Mouse (Mus musculus) WW6 (cell line): Measurements from ENCODE around the gene Agbl4.

Experiments used
- DNase-seq: peaks from one replicate; pipeline ENCODE4 v3.0.0-alpha.2; 2013; ENCODE audit warnings: low read depth, low spot score

Agbl4 gene

GRCm38 (mm10) chr4:111583562-111584237, 1186.2 kb downstream of the Agbl4 start:
- no peak for DNase-seq

GRCm38 (mm10) chr4:111584286-111584685, 1186.8 kb downstream of the Agbl4 start:
- no peak for DNase-seq

- no peak for DNase-seq
These were observed 1190.8 kb downstream of the Agbl4 start for GRCm38 (mm10) chr4:111588211-111588610.

GRCm38 (mm10) chr4:111589467-111590170, 1192.2 kb downstream of the Agbl4 start:
- no peak for DNase-seq

DNA sequence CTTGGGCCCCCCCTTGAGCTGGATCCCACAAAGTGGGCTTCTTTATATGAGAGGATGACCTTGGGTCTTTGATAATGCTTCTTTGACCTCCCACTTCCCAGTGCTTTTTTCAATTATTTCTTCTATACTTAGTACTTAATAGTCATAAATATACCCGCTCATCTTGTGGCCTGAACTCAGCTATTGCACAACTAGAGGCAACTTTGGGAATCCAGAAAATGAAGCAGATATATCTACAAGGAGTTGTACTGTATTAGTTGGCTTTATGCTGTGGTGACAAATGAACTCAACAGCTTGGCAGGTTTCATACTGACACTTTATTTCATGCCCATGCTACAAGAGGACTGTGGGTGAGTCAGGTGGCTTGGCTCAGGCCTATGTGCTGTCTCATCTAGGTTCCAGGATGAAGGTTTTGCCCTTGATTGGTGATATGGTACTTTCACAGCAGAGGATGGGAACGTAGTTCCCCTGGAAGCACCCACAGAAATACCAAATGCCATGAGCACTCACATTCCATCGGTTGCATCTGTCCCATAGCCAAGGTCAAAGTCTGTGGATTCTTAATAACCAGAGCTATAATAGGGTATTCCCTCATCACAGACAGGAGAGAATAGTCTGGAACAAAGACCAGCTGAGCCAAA, 1197.3 kb downstream of the Agbl4 start:
- no peak for DNase-seq

DNA sequence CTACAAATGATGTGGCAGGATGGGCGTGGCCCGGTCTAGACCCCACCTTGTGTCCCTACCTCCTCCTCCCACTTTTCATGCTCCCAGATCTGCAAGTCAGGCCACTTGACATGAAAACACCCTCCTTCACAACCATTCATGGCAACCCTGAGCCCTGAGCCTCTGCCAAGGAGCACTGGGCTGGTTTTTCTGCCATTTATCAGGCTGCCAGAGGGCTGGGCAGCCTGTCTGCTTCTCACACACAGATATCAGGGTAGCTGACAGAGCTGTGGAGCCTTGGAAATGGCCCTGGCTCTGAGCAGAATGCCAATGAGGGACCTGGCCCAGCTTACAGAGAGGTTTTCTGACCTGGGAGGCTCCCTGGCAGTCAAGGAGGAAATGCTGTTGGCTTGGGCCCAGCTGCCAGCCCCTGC, 1199.8 kb downstream of the Agbl4 start:
- DNase-seq: no peak

GRCm38 (mm10) chr4:111597986-111598385, 1200.5 kb downstream of the Agbl4 start:
- no peak for DNase-seq

DNA sequence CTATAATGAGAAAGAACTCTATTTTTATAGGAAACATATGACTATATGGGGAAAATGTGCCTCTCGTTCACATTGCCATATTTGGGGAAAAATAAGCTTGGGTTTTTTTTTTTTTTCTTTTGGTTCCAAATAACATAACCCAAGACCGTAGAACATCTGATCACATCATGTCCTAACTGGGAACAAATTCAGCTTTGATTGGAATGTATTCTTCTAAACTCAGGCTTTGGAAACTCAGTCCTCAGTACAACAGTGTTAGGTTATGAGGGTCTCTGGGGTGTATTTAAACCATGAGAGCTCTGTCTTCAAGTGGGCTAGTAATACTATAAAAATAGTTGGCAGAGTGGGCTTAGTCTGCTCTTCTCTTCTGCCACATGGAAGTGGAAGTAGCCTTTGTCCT, 1205.7 kb downstream of the Agbl4 start:
- no peak for DNase-seq

DNA sequence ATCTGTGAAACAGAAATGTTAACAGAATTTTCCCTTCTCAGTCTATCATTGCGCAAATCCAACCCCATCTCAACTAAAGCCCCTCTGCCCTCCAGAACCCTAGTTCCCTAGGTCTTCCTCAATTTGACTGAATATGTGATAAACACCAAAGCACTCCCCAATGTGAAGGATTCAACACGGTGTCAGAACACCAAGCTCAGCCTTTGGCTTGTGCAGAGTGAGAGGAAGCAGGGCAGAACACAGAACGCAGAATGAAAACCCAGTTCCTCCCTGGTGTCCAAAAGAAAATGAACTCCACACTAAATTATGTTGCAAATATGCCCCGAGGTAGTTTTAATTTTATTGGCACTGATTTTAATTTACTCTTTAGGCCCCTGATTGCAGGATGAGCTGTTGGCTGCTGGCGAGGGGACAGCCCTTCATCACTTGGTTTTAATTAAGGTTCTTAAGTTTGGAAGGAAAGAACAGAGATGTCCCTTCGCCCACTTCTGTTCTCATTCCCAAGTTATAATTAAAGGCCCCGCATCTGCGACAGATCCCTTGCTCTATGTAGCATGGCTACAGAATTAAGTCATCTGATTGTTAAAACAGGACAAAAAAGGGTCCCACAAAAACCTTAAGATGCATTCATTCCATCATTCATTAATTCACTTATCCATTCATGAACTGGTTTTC, 1210.5 kb downstream of the Agbl4 start:
- DNase-seq: no peak

DNA sequence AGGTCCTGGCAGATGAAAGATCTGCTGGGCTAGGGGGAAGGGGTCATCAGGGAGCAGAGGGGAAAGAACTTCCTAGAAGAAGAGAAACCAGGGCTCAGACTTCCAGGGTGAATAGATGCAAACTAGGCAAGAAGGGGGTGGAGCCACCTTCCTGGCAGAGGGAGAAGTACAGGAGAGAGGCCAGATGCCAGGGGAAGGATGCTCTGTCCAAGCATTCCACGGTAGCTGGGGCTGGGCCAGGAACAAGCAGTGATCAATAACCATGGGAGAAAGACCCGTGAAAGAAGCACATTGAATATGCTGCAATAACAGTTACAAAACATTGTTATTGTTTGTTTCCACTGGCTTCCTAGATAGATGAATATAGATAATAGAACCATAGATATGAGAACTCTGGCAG, 1224.4 kb downstream of the Agbl4 start:
- DNase-seq: no peak

DNA sequence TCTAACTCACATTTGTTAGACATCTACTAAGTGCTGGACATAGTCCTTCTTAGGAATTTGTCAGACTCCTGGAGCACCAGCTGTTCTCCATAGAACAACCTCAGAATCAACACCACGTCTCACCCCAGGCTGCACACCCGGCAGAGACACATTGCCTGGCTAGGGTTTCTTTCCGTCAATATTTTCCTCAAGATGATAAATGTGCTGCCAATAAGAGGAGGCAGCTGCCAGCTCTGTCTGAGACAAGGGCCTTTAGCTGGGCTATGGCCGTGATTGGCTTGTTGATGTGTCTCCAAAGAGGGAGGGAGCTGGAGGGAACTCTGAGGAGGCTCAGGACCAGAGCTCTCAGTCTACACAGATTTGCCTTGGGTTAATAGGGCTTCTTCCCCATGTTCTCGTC, 1227.5 kb downstream of the Agbl4 start:
- no peak for DNase-seq

DNA sequence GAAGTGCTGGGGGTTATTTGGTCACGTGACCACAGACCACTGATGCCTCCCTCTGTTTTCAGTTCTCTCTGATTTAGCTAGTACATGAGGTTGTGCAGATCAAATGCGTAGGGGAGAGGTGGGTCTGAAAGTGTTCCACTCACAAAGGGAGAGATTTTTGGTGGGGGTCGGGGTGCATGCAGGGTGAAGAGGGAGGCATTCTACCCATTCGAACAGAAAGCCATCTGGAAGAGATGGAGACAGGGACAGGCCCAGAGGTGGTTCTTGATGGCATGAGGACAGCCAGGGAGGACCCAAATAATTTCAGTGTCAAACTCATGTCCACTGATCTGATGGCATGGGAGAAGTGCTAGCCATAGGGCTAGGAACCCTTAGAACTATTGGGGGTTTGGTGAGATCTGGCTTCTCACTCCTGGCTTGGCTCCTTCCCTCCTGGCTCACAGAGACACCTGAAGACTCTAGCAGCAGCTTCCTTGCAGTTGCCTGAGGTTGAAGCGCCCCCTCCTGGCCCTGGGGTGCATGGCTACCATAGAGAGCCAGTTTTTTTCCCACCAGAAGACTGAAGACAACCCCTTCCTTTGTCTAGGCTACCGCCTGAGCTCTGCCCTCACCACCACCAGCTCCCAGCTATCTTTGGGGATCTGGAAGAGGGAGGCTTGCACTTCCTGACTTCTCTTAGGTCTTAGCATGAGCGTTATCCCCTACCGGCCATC, 1228.8 kb downstream of the Agbl4 start:
- DNase-seq: peak; percentile 29

DNA sequence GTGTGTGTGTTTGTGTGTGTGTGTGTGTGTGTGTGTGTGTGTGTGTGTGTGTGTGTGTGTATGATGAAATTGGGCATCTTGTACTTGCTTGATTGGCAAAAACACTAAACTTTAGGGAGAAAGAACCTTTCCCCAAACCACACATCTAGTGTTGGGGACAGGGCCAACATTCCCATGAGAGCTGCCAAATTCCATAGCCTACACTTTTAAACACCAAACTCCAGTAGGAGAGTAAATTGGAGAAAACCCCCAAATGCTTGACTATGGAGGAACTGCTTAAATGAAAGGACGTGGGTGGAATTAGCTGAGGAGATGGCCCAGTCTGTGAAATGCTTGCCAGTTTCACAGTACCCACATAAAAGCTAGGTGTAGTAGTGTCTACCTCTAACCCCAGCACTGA, 1235.2 kb downstream of the Agbl4 start:
- no peak for DNase-seq

DNA sequence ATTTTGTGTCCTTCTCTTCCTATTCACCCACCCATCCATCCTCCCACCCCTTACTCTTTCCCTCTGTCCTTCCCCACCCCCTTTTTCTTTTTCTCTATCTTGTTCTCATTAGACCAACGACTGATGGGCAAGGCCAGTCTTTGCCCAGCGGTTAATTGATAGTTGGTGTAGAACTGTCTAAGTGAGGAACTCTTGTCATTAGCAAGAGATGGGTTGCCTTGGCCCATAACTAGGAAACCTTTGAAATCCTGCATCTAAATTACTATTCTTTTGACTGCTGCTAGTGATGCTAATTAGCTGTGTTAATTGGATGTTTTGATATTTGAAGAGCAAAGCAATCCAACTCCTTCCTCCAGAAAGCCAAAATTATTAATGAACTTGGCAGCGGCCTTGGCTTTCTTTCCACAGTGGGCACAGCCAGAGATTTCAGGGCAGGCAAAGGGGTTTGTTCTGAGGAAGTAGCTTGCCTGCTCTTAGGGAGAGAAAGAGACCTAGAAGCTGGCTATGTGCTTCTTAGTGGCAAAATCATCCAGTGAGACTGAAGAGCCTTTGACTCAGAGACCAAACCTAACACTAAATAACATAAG, 1238.2 kb downstream of the Agbl4 start:
- DNase-seq: no peak

GRCm38 (mm10) chr4:111638948-111639708, 1241.7 kb downstream of the Agbl4 start:
- no peak for DNase-seq

DNA sequence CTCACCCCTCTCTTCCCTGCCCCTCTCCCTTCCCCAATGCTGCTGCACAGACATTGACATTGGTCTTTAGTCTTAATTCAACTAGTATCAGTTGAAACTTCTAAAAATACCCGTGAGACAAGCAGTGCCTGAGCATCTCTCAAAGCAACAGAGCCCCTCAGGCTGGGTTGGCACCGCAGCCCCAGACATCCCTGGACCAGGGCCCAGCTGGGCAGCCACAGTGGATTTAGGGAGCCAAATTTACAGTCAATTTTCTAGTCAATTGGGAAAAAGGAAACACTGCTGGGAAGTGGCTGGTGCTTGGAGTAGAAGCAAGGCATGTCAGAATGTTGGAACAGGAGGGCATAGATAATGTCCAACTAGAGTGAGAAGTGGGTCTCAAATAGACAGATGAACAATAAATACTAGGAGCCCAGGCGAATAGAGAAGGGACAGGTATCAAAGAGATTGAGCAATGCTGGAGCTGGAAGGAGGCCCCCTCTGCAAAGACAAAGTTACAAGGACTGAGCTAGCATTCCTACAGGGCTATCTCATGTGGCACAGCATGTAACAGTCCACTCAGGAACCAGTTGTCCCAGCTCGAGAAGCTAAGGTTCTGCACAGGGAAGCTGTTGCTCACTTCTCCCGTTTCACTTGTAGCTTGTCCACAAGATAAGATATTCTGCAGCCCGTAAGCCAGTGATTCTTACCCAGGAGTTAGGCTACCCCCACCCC, 1247.8 kb downstream of the Agbl4 start:
- DNase-seq: no peak

- DNase-seq: no peak
These were observed 1248.3 kb downstream of the Agbl4 start for GRCm38 (mm10) chr4:111645831-111646166.

- no peak for DNase-seq
These were observed 1256.0 kb downstream of the Agbl4 start for GRCm38 (mm10) chr4:111653451-111653850.

GRCm38 (mm10) chr4:111663730-111664129, 1266.3 kb downstream of the Agbl4 start:
- DNase-seq: no peak

- DNase-seq: no peak
These were observed 1266.7 kb downstream of the Agbl4 start for GRCm38 (mm10) chr4:111664146-111664545.
